Mouse (Mus musculus): ENCODE results near the gene Sdk1. TPM values are rescaled to one million over a fixed set of nuclear protein-coding genes. Genes with fewer than 3 reads are reported as not detected.

Gene Sdk1
- polyA plus RNA-seq, 1 experiment from 2014 or later, result 3.6 TPM

DNA sequence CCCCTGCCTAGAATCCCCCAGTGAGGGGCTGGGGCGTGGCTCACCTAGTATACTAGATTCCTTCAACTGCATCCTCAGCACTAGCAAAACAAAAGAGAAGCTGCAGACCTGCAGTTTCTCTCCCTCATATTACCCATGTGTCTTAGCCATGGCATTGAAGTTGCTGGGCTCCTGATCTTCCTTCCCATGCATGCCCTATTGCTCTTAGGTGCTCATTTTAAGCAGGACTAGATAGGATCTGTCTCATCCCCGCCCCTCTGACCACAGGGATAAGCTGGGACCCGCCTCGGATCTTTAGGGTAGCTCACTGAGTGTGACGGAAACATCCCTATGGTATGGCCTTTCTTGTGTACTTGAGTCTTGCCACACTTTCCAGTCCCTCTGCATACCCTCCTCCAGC, 947.5 kb downstream of the Sdk1 start:
- Histone ChIP-seq H3K27ac (no peak overlapping the region), H3K9ac (no peak overlapping the region), H3K36me3 (peaks cover 3% of the 10 kb centered on the region; the same call in 1 of the 2 replicates), H3K4me2 (no peak overlapping the region), H3K4me3 (replicated peaks) (no peak overlapping the region), H3K4me1 (no peaks in the 10 kb centered on the region), H3K9me3 (no peaks in the 10 kb centered on the region), H3K27me3 (replicated peaks) (no peaks in the 10 kb centered on the region)
- WGBS, result 82% methylated on average over 5 of the region's 5 CpGs
- no peak for ATAC-seq (ENCODE audit: insufficient read depth, low FRiP score, low read depth)

- H3K4me3 ChIP-seq (replicated peaks), result no peak overlapping the region
- no peak for ATAC-seq (ENCODE audit: insufficient read depth, low FRiP score, low read depth)
Measured at GRCm38 (mm10) chr5:142209911-142210310, 968.6 kb downstream of the Sdk1 start.

GRCm38 (mm10) chr5:142212252-142212651, 971.0 kb downstream of the Sdk1 start:
- no peaks in the 10 kb centered on the region for H3K27me3 ChIP-seq (replicated peaks)
- no peaks in the 10 kb centered on the region for H3K36me3 ChIP-seq
- no peaks in the 10 kb centered on the region for H3K9me3 ChIP-seq
- H3K4me2 ChIP-seq, result no peak overlapping the region
- H3K4me1 ChIP-seq, result no peaks in the 10 kb centered on the region
- 61% methylated on average over 11 of the region's 11 CpGs for WGBS
- H3K9ac ChIP-seq, result no peak overlapping the region
- H3K27ac ChIP-seq, result no peak overlapping the region
- H3K4me3 ChIP-seq (replicated peaks), result no peak overlapping the region
- ATAC-seq (ENCODE audit: insufficient read depth, low FRiP score, low read depth), result no peak

More at GRCm38 (mm10) chr5:142209911-142210310, 968.6 kb downstream of the Sdk1 start:
- no peak overlapping the region for H3K9ac ChIP-seq
- H3K4me1 ChIP-seq, result no peaks in the 10 kb centered on the region
- no peaks in the 10 kb centered on the region for H3K9me3 ChIP-seq
- no peaks in the 10 kb centered on the region for H3K27me3 ChIP-seq (replicated peaks)
- no peak overlapping the region for H3K4me2 ChIP-seq
- no peaks in the 10 kb centered on the region for H3K36me3 ChIP-seq
- H3K27ac ChIP-seq, result no peak overlapping the region

DNA sequence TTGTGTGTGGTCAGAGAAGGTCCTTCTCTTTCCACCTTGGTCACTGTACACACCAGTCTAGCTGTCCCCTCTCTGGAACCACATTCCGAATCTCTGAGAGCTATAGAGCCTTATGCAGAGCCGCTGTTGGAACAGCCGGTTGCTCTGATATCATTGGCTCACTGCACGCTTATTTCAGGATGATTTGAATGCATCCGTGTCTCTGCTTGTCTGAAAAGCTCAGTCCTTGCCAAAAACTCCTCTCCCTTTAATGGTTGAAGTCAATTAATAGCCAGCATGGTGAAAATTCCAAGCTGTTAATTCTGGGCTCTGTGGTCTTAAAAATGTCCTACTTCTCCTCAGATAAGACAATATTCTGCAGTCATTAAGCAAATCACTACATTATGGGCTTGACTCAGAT, 974.7 kb downstream of the Sdk1 start:
- no peak for ATAC-seq (ENCODE audit: insufficient read depth, low FRiP score, low read depth)
- no peak overlapping the region for H3K4me3 ChIP-seq (replicated peaks)
- 64% methylated on average over 5 of the region's 5 CpGs for WGBS
- no peaks in the 10 kb centered on the region for H3K27me3 ChIP-seq (replicated peaks)
- H3K9ac ChIP-seq, result no peak overlapping the region
- H3K27ac ChIP-seq, result no peak overlapping the region
- H3K9me3 ChIP-seq, result no peaks in the 10 kb centered on the region
- H3K4me1 ChIP-seq, result no peaks in the 10 kb centered on the region
- no peak overlapping the region for H3K4me2 ChIP-seq
- H3K36me3 ChIP-seq, result no peaks in the 10 kb centered on the region

- H3K4me1 ChIP-seq, result no peaks in the 10 kb centered on the region
- no peaks in the 10 kb centered on the region for H3K27me3 ChIP-seq (replicated peaks)
- H3K9me3 ChIP-seq, result no peaks in the 10 kb centered on the region
- no peak overlapping the region for H3K4me3 ChIP-seq (replicated peaks)
- no peak for ATAC-seq (ENCODE audit: insufficient read depth, low FRiP score, low read depth)
- no peak overlapping the region for H3K27ac ChIP-seq
- H3K36me3 ChIP-seq, result no peaks in the 10 kb centered on the region
- H3K9ac ChIP-seq, result no peak overlapping the region
- 87% methylated on average over 12 of the region's 12 CpGs for WGBS
- no peak overlapping the region for H3K4me2 ChIP-seq
Measured at GRCm38 (mm10) chr5:142220851-142221503, 979.7 kb downstream of the Sdk1 start.

GRCm38 (mm10) chr5:142228957-142229810, 987.9 kb downstream of the Sdk1 start:
- Histone ChIP-seq H3K27me3 (replicated peaks) (no peaks in the 10 kb centered on the region), H3K4me1 (no peaks in the 10 kb centered on the region), H3K4me2 (no peak overlapping the region), H3K9ac (no peak overlapping the region), H3K36me3 (no peaks in the 10 kb centered on the region), H3K4me3 (replicated peaks) (no peak overlapping the region), H3K9me3 (no peaks in the 10 kb centered on the region), H3K27ac (no peak overlapping the region)
- WGBS, result 73% methylated on average over 18 of the region's 18 CpGs
- no peak for ATAC-seq (ENCODE audit: insufficient read depth, low FRiP score, low read depth)

GRCm38 (mm10) chr5:142229811-142230205, 988.5 kb downstream of the Sdk1 start:
- 85% methylated on average over 8 of the region's 8 CpGs for WGBS
- no peak for ATAC-seq (ENCODE audit: insufficient read depth, low FRiP score, low read depth)
- H3K27ac ChIP-seq, result no peak overlapping the region

GRCm38 (mm10) chr5:142240288-142240687, 999.0 kb downstream of the Sdk1 start:
- no peaks in the 10 kb centered on the region for H3K36me3 ChIP-seq
- no peaks in the 10 kb centered on the region for H3K27me3 ChIP-seq (replicated peaks)
- 88% methylated on average over 6 of the region's 6 CpGs for WGBS
- no peak for ATAC-seq (ENCODE audit: insufficient read depth, low FRiP score, low read depth)
- no peaks in the 10 kb centered on the region for H3K4me1 ChIP-seq
- H3K27ac ChIP-seq, result no peak overlapping the region
- no peak overlapping the region for H3K4me2 ChIP-seq
- H3K4me3 ChIP-seq (replicated peaks), result no peak overlapping the region
- H3K9ac ChIP-seq, result no peak overlapping the region
- H3K9me3 ChIP-seq, result no peaks in the 10 kb centered on the region

More at GRCm38 (mm10) chr5:142229811-142230205, 988.5 kb downstream of the Sdk1 start:
- Histone ChIP-seq H3K4me3 (replicated peaks) (no peak overlapping the region), H3K9ac (no peak overlapping the region), H3K36me3 (no peaks in the 10 kb centered on the region), H3K9me3 (no peaks in the 10 kb centered on the region), H3K4me2 (no peak overlapping the region), H3K4me1 (no peaks in the 10 kb centered on the region), H3K27me3 (replicated peaks) (no peaks in the 10 kb centered on the region)

DNA sequence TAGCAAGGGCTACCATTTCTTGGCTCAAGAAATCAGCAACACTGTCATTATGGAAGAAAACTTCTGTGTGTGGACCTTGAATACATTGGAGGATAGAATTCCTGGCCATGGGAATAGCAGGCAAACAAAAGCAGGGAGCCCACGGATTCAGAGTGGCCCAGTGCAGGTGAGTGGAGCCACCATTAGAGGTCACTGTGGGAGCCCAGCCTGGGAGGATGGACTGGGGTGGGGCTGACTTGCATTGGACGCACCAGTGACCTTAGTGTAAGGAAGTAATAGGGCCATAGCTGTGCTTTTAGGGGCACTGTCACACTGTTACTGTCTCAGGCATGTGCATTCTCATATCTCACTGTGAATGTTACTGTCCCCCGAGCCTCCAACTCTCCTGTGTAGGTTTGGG, 1001.3 kb downstream of the Sdk1 start:
- no peaks in the 10 kb centered on the region for H3K27me3 ChIP-seq (replicated peaks)
- no peaks in the 10 kb centered on the region for H3K9me3 ChIP-seq
- ATAC-seq (ENCODE audit: insufficient read depth, low FRiP score, low read depth), result no peak
- H3K4me2 ChIP-seq, result no peak overlapping the region
- H3K27ac ChIP-seq, result no peak overlapping the region
- no peak overlapping the region for H3K4me3 ChIP-seq (replicated peaks)
- no peaks in the 10 kb centered on the region for H3K36me3 ChIP-seq
- 43% methylated on average over 3 of the region's 3 CpGs for WGBS
- no peaks in the 10 kb centered on the region for H3K4me1 ChIP-seq
- H3K9ac ChIP-seq, result no peak overlapping the region

- H3K9ac ChIP-seq, result no peak overlapping the region
- WGBS, result 89% methylated on average over 2 of the region's 2 CpGs
- H3K27me3 ChIP-seq (replicated peaks), result no peaks in the 10 kb centered on the region
- no peaks in the 10 kb centered on the region for H3K36me3 ChIP-seq
- no peaks in the 10 kb centered on the region for H3K4me1 ChIP-seq
- no peak overlapping the region for H3K4me3 ChIP-seq (replicated peaks)
- ATAC-seq (ENCODE audit: insufficient read depth, low FRiP score, low read depth), result no peak
- no peaks in the 10 kb centered on the region for H3K9me3 ChIP-seq
- no peak overlapping the region for H3K4me2 ChIP-seq
- no peak overlapping the region for H3K27ac ChIP-seq
Measured at GRCm38 (mm10) chr5:142243069-142243468, 1001.8 kb downstream of the Sdk1 start.

DNA sequence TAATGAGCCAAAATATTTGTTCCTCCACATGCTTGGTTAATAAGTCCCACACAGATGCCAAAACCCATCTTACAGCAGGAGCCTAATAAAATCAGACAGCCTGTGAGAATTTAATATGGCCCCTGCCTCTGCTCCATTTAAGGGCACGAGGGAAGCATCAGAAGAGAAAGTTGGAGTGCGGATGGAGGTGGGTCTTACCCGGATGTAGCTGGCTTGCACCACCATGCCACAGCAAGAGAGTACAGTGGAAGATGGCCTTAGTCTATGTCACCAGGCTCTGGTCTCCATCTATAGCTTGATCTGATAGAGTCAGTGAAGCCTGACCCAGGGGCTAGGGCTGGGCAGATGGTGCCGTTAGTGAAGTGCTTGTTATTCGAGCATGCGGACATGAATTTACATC, 1014.9 kb downstream of the Sdk1 start:
- WGBS, result 74% methylated on average over 6 of the region's 6 CpGs
- Histone ChIP-seq H3K27me3 (replicated peaks) (no peaks in the 10 kb centered on the region), H3K9me3 (no peaks in the 10 kb centered on the region), H3K4me3 (replicated peaks) (no peak overlapping the region), H3K9ac (no peak overlapping the region), H3K4me1 (no peaks in the 10 kb centered on the region), H3K36me3 (no peaks in the 10 kb centered on the region), H3K27ac (no peak overlapping the region), H3K4me2 (no peak overlapping the region)
- no peak for ATAC-seq (ENCODE audit: insufficient read depth, low FRiP score, low read depth)

DNA sequence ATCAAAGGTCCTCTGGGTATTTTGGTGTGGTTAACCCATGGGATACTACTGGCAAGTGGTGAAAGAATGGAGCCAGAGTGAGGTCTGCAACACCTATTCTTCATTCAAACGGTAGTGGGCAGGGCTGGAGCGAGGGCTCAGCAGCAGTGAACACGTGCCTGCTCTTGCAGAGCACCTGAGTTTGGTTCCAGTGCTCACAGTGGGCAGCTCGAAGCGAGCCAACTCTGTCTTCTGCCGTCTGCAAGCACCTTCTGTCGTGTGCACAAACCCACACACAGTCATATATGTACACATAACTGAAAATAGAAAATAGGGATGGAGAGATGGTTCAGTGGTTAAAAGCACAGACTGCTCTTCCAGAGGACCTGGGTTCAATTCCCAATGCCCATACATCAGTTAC, 1017.4 kb downstream of the Sdk1 start:
- no peak overlapping the region for H3K4me3 ChIP-seq (replicated peaks)
- H3K27me3 ChIP-seq (replicated peaks), result no peaks in the 10 kb centered on the region
- H3K9me3 ChIP-seq, result no peaks in the 10 kb centered on the region
- H3K4me1 ChIP-seq, result no peaks in the 10 kb centered on the region
- WGBS, result 78% methylated on average over 7 of the region's 7 CpGs
- no peak overlapping the region for H3K27ac ChIP-seq
- H3K9ac ChIP-seq, result no peak overlapping the region
- ATAC-seq (ENCODE audit: insufficient read depth, low FRiP score, low read depth), result no peak
- no peaks in the 10 kb centered on the region for H3K36me3 ChIP-seq
- H3K4me2 ChIP-seq, result no peak overlapping the region
